Mouse (Mus musculus) midbrain, postnatal 0 days (tissue): ENCODE measurements around the gene Hand1. TPM values are rescaled to one million over a fixed set of nuclear protein-coding genes. Genes with fewer than 3 reads are reported as not detected.

ENCODE experiments used
- ATAC-seq: fragments of 200-750 bp; cut with Nextera tagmentation; 2 replicates; pipeline ENCODE4 v1.8.0; 2017; ENCODE audit warnings: moderate number of reproducible peaks, mild to moderate bottlenecking, moderate TSS enrichment, moderate library complexity; ENCODE audit not compliant: low FRiP score
- DNase-seq: peaks from one replicate; pipeline ENCODE4 v3.0.0-alpha.2; 2015; ENCODE audit warnings: low spot score
- H3K27ac ChIP-seq: fragments of 300-500 bp; sonication (generic); 2 replicates; pipeline ENCODE4 v1.5.1; 2014; ENCODE audit warnings: low read depth, mild to moderate bottlenecking, low read length, mixed read lengths
- H3K27me3 ChIP-seq: fragments of 300-500 bp; sonication (generic); 2 replicates; pipeline ENCODE4 v1.6.1; 2014; ENCODE audit warnings: low read length, control low read depth, mixed read lengths; ENCODE audit not compliant: insufficient read depth
- H3K36me3 ChIP-seq: fragments of 300-500 bp; sonication (generic); 2 replicates; pipeline ENCODE4 v1.6.1; 2014; ENCODE audit warnings: low read length, control low read depth, mixed read lengths; ENCODE audit not compliant: insufficient read depth
- H3K4me1 ChIP-seq: fragments of 300-500 bp; sonication (generic); 2 replicates; pipeline ENCODE4 v1.6.1; 2014; ENCODE audit warnings: mild to moderate bottlenecking, control low read depth, antibody characterized with exemption, low read length, mixed read lengths; ENCODE audit not compliant: insufficient read depth
- H3K4me2 ChIP-seq: fragments of 300-500 bp; sonication (generic); 2 replicates; pipeline ENCODE4 v1.6.1; 2014; ENCODE audit warnings: low read depth, mild to moderate bottlenecking, low read length, mixed read lengths; ENCODE audit not compliant: poor library complexity, severe bottlenecking
- H3K4me3 ChIP-seq: fragments of 300-500 bp; sonication (generic); 2 replicates; pipeline ENCODE4 v1.5.1; 2014; ENCODE audit warnings: low read depth, mild to moderate bottlenecking, low read length, moderate library complexity
- H3K9ac ChIP-seq: fragments of 300-500 bp; sonication (generic); replicated peaks from 2 replicates; pipeline ENCODE4 v1.6.1; 2014; ENCODE audit warnings: mild to moderate bottlenecking, low read length, moderate library complexity, mixed read lengths; ENCODE audit not compliant: poor library complexity, severe bottlenecking
- H3K9me3 ChIP-seq: fragments of 300-500 bp; sonication (generic); 2 replicates; pipeline ENCODE4 v1.6.1; 2016; ENCODE audit warnings: low read length, control low read depth
- CTCF ChIP-seq: IDR thresholded peaks from 2 replicates; pipeline ENCODE4 v1.5.1; 2016; ENCODE audit warnings: antibody characterized with exemption, mild to moderate bottlenecking
- WGBS: fragments of 180-500 bp; shearing (Covaris S2); extraction: QIAGEN DNeasy Blood & Tissue Kit; methylation state at CpG from one replicate; pipeline ENCODE4 v1.1.7; 2014; 5-methylcytosine and 5-hydroxymethylcytosine counted together
- polyA plus RNA-seq: library from polyadenylated mRNA; unstranded; fragments of >200 nt; fragmentation: Nextera tagmentation; extraction: Ambion mirVana; gene quantifications from 2 replicates; pipeline ENCODE4 v1.2.1, GENCODE M21; 2015
- total RNA-seq: library from RNA; depleted of rRNA; stranded (reverse); fragments of >200 nt; gene quantifications from 2 replicates; pipeline ENCODE4 v1.2.3, GENCODE M21; 2014

Hand1 gene
- total and polyA plus RNA-seq, 2 experiments from 2014 or later = not detected

DNA sequence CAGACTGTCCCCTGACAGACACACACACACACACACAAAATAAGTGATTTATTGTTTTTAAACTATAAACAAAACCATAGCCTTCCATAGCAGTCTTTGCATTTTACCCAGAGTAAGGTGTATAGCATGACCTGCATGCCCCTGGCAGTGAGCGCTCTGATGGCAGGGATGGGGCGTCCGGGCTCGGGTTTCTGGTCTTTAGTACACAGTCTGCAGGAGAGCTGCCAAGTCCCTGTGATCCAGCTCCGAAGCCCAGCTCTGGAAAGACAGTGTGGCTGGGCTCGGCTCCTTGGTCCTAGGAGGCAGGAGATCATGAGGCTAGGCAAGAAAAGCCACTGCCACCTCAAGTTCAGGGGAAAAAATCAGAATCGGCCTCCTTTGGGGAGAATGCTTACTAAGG, 21.6 kb downstream of the Hand1 start:
- H3K36me3 ChIP-seq = peaks cover 22% of the 10 kb centered on the region
- H3K9me3 ChIP-seq = no peaks in the 10 kb centered on the region
- no peak overlapping the region for H3K9ac ChIP-seq
- 85% methylated on average over 7 of the region's 7 CpGs for WGBS
- ATAC-seq (no peak), DNase-seq (no peak)
- no peak overlapping the region for H3K4me3 ChIP-seq
- no peaks in the 10 kb centered on the region for H3K4me1 ChIP-seq
- no peak overlapping the region for H3K27ac ChIP-seq
- TF ChIP-seq CTCF = no peak
- H3K4me2 ChIP-seq = no peak overlapping the region
- no peaks in the 10 kb centered on the region for H3K27me3 ChIP-seq

DNA sequence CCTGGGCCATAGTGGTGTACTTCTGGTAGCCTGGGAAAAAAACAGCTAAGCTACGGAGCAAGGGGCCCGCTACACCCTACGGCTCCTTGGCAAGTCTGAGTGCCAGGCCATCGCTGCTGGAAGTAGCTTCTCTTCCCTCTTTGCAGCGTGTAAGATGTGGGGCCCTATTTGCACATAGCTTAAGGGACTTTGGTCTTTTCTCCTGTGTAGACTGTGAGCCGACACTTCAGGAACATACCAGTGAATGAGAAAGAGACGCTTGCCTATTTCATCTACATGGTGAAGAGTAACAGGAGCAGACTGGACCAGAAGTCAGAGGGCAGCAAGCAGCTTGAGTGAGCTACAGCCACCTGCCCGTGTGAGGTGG, 22.9 kb downstream of the Hand1 start:
- Histone ChIP-seq H3K36me3 (peaks cover 22% of the 10 kb centered on the region), H3K4me2 (no peak overlapping the region), H3K27me3 (no peaks in the 10 kb centered on the region), H3K9ac (no peak overlapping the region), H3K27ac (no peak overlapping the region), H3K9me3 (no peaks in the 10 kb centered on the region), H3K4me1 (no peaks in the 10 kb centered on the region), H3K4me3 (no peak overlapping the region)
- no peak for ATAC-seq
- no peak for DNase-seq
- no peak for TF ChIP-seq CTCF
- WGBS = 94% methylated on average over 8 of the region's 8 CpGs

GRCm38 (mm10) chr11:57809017-57809731, 23.4 kb downstream of the Hand1 start:
- DNase-seq (no peak), ATAC-seq (no peak)
- Histone ChIP-seq H3K4me3 (no peak overlapping the region), H3K4me1 (no peaks in the 10 kb centered on the region), H3K9ac (no peak overlapping the region), H3K27me3 (no peaks in the 10 kb centered on the region), H3K9me3 (no peaks in the 10 kb centered on the region), H3K36me3 (peaks cover 22% of the 10 kb centered on the region), H3K27ac (no peak overlapping the region), H3K4me2 (no peak overlapping the region)
- TF ChIP-seq CTCF = no peak
- 94% methylated on average over 17 of the region's 17 CpGs for WGBS

DNA sequence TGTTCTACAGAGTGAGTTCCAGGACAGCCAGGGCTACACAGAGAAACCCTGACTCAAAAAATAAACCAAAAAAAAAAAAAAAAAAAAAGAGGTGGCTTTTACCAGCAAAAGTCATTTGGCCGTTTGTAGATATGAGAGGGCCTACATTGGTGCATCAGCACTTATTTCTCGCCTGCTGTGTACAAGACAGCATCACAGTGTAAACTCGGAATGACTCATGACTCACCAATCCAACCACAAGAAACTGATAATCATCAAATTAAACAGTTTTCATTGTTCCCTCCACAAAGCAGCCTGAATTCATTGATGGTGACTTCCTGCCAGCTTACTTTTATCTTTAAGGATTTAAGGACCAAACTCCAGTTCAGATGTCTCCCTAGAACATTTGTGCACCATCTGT, 27.6 kb downstream of the Hand1 start:
- peaks cover 4% of the 10 kb centered on the region; the same call in 1 of the 2 replicates for H3K4me1 ChIP-seq
- no peak for TF ChIP-seq CTCF
- no peak overlapping the region for H3K9ac ChIP-seq
- 84% methylated on average over 3 of the region's 3 CpGs for WGBS
- H3K27ac ChIP-seq = no peak overlapping the region
- no peak for DNase-seq
- no peaks in the 10 kb centered on the region for H3K27me3 ChIP-seq
- H3K36me3 ChIP-seq = peaks cover 16% of the 10 kb centered on the region
- H3K4me3 ChIP-seq = no peak overlapping the region
- H3K9me3 ChIP-seq = no peaks in the 10 kb centered on the region
- no peak overlapping the region for H3K4me2 ChIP-seq
- no peak for ATAC-seq

DNA sequence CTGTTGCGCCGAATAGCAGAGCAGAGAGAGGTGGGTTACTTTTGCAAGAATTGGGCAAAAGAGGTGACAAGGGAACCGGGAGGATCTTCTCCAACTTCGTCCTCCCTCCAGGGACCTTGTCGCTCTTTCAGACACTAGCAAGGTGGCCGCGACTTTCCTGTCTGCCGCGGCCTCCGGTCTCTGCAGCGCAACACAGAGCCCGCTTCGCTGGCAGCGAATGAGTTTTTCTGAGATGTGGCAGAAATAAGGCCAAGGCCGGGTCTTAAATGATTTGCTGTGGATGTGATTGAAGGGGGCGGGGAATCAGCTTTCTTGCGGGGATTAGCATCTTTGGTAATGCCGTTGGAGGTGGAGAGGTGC, 30.1 kb downstream of the Hand1 start:
- under 1% methylated on average over 18 of the region's 18 CpGs for WGBS
- peaks cover 4% of the 10 kb centered on the region; the same call in 1 of the 2 replicates for H3K4me1 ChIP-seq
- ATAC-seq (no peak), DNase-seq (peak; percentile 42)
- H3K4me2 ChIP-seq = peak overlapping the region; percentile 99
- peak overlapping the region; percentile 1; the same call in 1 of the 2 replicates for H3K27ac ChIP-seq
- H3K36me3 ChIP-seq = peaks cover 5% of the 10 kb centered on the region; the same call in 1 of the 2 replicates
- no peaks in the 10 kb centered on the region for H3K27me3 ChIP-seq
- peak overlapping the region; percentile 66 for H3K9ac ChIP-seq
- H3K4me3 ChIP-seq = peak overlapping the region; percentile 90
- H3K9me3 ChIP-seq = no peaks in the 10 kb centered on the region
- TF ChIP-seq CTCF = no peak

- Histone ChIP-seq H3K4me3 (peak overlapping the region; percentile 90), H3K4me2 (peak overlapping the region; percentile 99), H3K4me1 (peaks cover 4% of the 10 kb centered on the region; the same call in 1 of the 2 replicates), H3K9ac (peak overlapping the region; percentile 66), H3K36me3 (0 out of 2 replicates have a peak, but pooled peaks cover 3% of the 10 kb centered on the region), H3K27me3 (no peaks in the 10 kb centered on the region), H3K27ac (peak overlapping the region; percentile 1), H3K9me3 (no peaks in the 10 kb centered on the region)
- WGBS = under 1% methylated on average over 77 of the region's 85 CpGs
- peak; percentile 59 for ATAC-seq
- TF ChIP-seq CTCF = no peak
- peak; percentile 32 for DNase-seq
Observed at GRCm38 (mm10) chr11:57801766-57802510, 30.7 kb downstream of the Hand1 start.
